Mouse (Mus musculus) heart, postnatal 0 days (tissue): ENCODE data around the gene Rbm47.

Experiments
- CTCF ChIP-seq: IDR thresholded peaks from 2 replicates; pipeline ENCODE4 v1.5.1; 2016; ENCODE audit warnings: antibody characterized with exemption, control low read depth, low read depth
- EP300 ChIP-seq: IDR thresholded peaks from 2 replicates; pipeline ENCODE4 v1.6.1; 2016; ENCODE audit warnings: antibody characterized with exemption, low read depth

DNA sequence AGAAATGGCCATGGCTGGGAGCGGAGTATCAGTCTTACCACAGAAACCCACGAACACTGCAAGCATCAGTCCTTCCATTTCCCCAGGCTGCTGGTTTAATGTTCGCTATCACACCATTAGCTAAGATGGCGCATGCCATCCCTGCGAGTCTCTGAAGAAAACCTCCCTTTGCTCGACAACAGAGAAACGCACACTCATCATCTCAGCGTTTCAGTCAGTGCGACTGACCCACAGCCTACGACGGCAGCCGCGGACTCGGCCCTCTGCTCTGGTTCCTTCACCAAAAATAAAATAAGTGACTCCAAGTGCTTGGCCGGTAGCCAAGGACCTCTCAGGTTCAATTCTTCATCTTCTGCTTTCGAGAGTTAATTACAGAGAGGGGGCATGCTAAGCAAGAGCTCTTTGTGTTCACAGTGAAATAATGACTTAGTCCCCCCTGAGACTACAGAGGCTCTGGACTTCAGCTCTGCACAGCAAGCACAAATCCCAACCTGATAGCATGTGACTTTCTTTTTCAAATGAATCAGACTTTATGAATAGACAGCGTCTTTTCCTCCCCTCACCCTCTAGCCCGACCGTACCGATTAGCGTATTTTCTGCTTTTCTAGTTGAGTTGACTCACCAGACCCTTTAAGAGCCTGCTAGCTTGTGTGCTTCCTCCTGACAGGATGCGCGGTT, 1.4 kb upstream of the Rbm47 start:
- no peak for TF ChIP-seq CTCF
- TF ChIP-seq EP300: no peak
